Mouse (Mus musculus) cerebellum, adult 2 months (tissue): ENCODE measurements around the gene Gm5447.

ENCODE experiments used
- CTCF ChIP-seq: fragments of 200-500 bp; IDR thresholded peaks from 2 replicates; pipeline ENCODE4 v1.5.1; 2011; ENCODE audit warnings: low read depth, mild to moderate bottlenecking, control low read depth, low read length, moderate library complexity, borderline replicate concordance; ENCODE audit not compliant: insufficient read depth
- POLR2A ChIP-seq: fragments of 200-500 bp; IDR thresholded peaks from 2 replicates; pipeline ENCODE4 v1.6.1; 2011; ENCODE audit warnings: low read length, control low read depth, borderline replicate concordance; ENCODE audit not compliant: insufficient read depth

GRCm38 (mm10) chr13:30949181-30949580 is 24.8 kb upstream of the Gm5447 start:
- TF ChIP-seq POLR2A (no peak), CTCF (no peak)
